Mouse (Mus musculus) midbrain, embryonic 16.5 days (tissue): ENCODE data around the gene Olfr399. TPM values are rescaled to one million over a fixed set of nuclear protein-coding genes. Genes with fewer than 3 reads are reported as not detected.

Experiments
- ATAC-seq: fragments of 200-750 bp; cut with Nextera tagmentation; 2 replicates; pipeline ENCODE4 v1.8.0; 2017; ENCODE audit warnings: moderate TSS enrichment
- H3K27ac ChIP-seq: fragments of 300-500 bp; sonication (generic); 2 replicates; pipeline ENCODE4 v1.5.1; 2014; ENCODE audit warnings: mild to moderate bottlenecking, low read length, mixed read lengths
- H3K27me3 ChIP-seq: fragments of 300-500 bp; sonication (generic); 2 replicates; pipeline ENCODE4 v1.6.1; 2014; ENCODE audit warnings: low read depth, low read length, mixed read lengths; ENCODE audit not compliant: control insufficient read depth, insufficient read depth
- H3K36me3 ChIP-seq: fragments of 300-500 bp; sonication (generic); 2 replicates; pipeline ENCODE4 v1.6.1; 2014; ENCODE audit warnings: mild to moderate bottlenecking, low read length, moderate library complexity, mixed read lengths; ENCODE audit not compliant: control insufficient read depth, insufficient read depth
- H3K4me1 ChIP-seq: fragments of 300-500 bp; sonication (generic); 2 replicates; pipeline ENCODE4 v1.6.1; 2014; ENCODE audit warnings: mild to moderate bottlenecking, low read length, mixed read lengths; ENCODE audit not compliant: control insufficient read depth, insufficient read depth
- H3K4me2 ChIP-seq: fragments of 300-500 bp; sonication (generic); 2 replicates; pipeline ENCODE4 v1.6.1; 2014; ENCODE audit warnings: mild to moderate bottlenecking, low read length, mixed read lengths
- H3K4me3 ChIP-seq: fragments of 300-500 bp; sonication (generic); 2 replicates; pipeline ENCODE4 v1.5.1; 2014; ENCODE audit warnings: low read depth, mild to moderate bottlenecking, low read length, moderate library complexity, mixed read lengths
- H3K9ac ChIP-seq: fragments of 300-500 bp; sonication (generic); 2 replicates; pipeline ENCODE4 v1.6.1; 2014; ENCODE audit warnings: low read depth, low read length, mixed read lengths
- H3K9me3 ChIP-seq: fragments of 300-500 bp; sonication (generic); replicated peaks from 2 replicates; pipeline ENCODE4 v1.6.1; 2014; ENCODE audit warnings: mild to moderate bottlenecking, low read length, mixed read lengths; ENCODE audit not compliant: control insufficient read depth, poor library complexity, severe bottlenecking
- WGBS: fragments of 180-500 bp; shearing (Covaris S2); extraction: QIAGEN DNeasy Blood & Tissue Kit; methylation state at CpG from one replicate; pipeline ENCODE4 v1.1.7; 2014; 5-methylcytosine and 5-hydroxymethylcytosine counted together
- polyA plus RNA-seq: library from polyadenylated mRNA; unstranded; fragments of >200 nt; fragmentation: Nextera tagmentation; extraction: Ambion mirVana; gene quantifications from 2 replicates; pipeline ENCODE4 v1.2.1, GENCODE M21; 2015

The Olfr399 gene
- polyA plus RNA-seq: not detected in 2 replicates

- no peak within 1 kb of the TSS for H3K27ac ChIP-seq
- no peaks in the 10 kb centered on the region for H3K4me1 ChIP-seq
- H3K9me3 ChIP-seq: peaks cover 15% of the 10 kb centered on the region; the same call in 1 of the 2 replicates
- no peak within 1 kb of the TSS for H3K4me2 ChIP-seq
- no peaks in the 10 kb centered on the region for H3K27me3 ChIP-seq
- no peak for ATAC-seq
- H3K9ac ChIP-seq: no peak within 1 kb of the TSS
- no peak within 1 kb of the TSS for H3K4me3 ChIP-seq
- WGBS: 83% methylated on average over 2 of the region's 2 CpGs
- no peaks in the 10 kb centered on the region for H3K36me3 ChIP-seq
Measured at GRCm38 (mm10) chr11:74056451-74056850, at the start of gene Olfr399, which contains the start of gene Olfr139. TSS of gene Olfr399 (minus strand) at chr11:74056615. TSS of gene Olfr139 (minus strand) at chr11:74056551.

- H3K4me1 ChIP-seq: no peaks in the 10 kb centered on the region
- no peaks in the 10 kb centered on the region for H3K36me3 ChIP-seq
- H3K27ac ChIP-seq: no peak overlapping the region
- H3K9me3 ChIP-seq: peaks cover 7% of the 10 kb centered on the region; the same call in 1 of the 2 replicates
- no peak overlapping the region for H3K9ac ChIP-seq
- 48% methylated on average over 5 of the region's 5 CpGs for WGBS
- no peak overlapping the region for H3K4me3 ChIP-seq
- no peaks in the 10 kb centered on the region for H3K27me3 ChIP-seq
- ATAC-seq: no peak
- no peak overlapping the region for H3K4me2 ChIP-seq
Measured at GRCm38 (mm10) chr11:74105066-74105465, 48.7 kb upstream of the Olfr399 start.

- ATAC-seq: no peak
- Histone ChIP-seq H3K9me3 (0 out of 2 replicates have a peak, but pooled peaks cover 2% of the 10 kb centered on the region), H3K4me1 (no peaks in the 10 kb centered on the region)
Measured at GRCm38 (mm10) chr11:74101507-74101906, 45.1 kb upstream of the Olfr399 start.

GRCm38 (mm10) chr11:74100724-74101123 is 44.3 kb upstream of the Olfr399 start:
- H3K9me3 ChIP-seq: 0 out of 2 replicates have a peak, but pooled peaks cover 2% of the 10 kb centered on the region
- no peaks in the 10 kb centered on the region for H3K27me3 ChIP-seq
- no peak overlapping the region for H3K9ac ChIP-seq
- ATAC-seq: no peak
- H3K36me3 ChIP-seq: no peaks in the 10 kb centered on the region
- H3K27ac ChIP-seq: no peak overlapping the region
- 76% methylated on average over 2 of the region's 2 CpGs for WGBS
- no peak overlapping the region for H3K4me2 ChIP-seq
- H3K4me3 ChIP-seq: no peak overlapping the region
- no peaks in the 10 kb centered on the region for H3K4me1 ChIP-seq

More at GRCm38 (mm10) chr11:74101507-74101906, 45.1 kb upstream of the Olfr399 start:
- WGBS: 52% methylated on average over 2 of the region's 2 CpGs
- H3K9ac ChIP-seq: no peak overlapping the region
- H3K4me3 ChIP-seq: no peak overlapping the region
- H3K4me2 ChIP-seq: no peak overlapping the region
- H3K27ac ChIP-seq: no peak overlapping the region
- no peaks in the 10 kb centered on the region for H3K36me3 ChIP-seq
- H3K27me3 ChIP-seq: no peaks in the 10 kb centered on the region

GRCm38 (mm10) chr11:74069655-74070054 is 13.2 kb upstream of the Olfr399 start, which contains the start of gene Zfp616:
TSS of gene Zfp616 (plus strand) at chr11:74069955.
- 92% methylated on average over 1 of the region's 1 CpGs for WGBS
- Histone ChIP-seq H3K9me3 (peaks cover 8% of the 10 kb centered on the region), H3K27me3 (no peaks in the 10 kb centered on the region), H3K36me3 (no peaks in the 10 kb centered on the region), H3K4me1 (no peaks in the 10 kb centered on the region), H3K4me3 (no peak within 1 kb of the TSS), H3K9ac (no peak within 1 kb of the TSS), H3K4me2 (no peak within 1 kb of the TSS), H3K27ac (no peak within 1 kb of the TSS)
- ATAC-seq: no peak

- Histone ChIP-seq H3K9me3 (peaks cover 15% of the 10 kb centered on the region; the same call in 1 of the 2 replicates), H3K4me1 (no peaks in the 10 kb centered on the region), H3K9ac (no peak overlapping the region), H3K4me2 (no peak overlapping the region), H3K27ac (no peak overlapping the region), H3K36me3 (no peaks in the 10 kb centered on the region), H3K4me3 (no peak overlapping the region), H3K27me3 (no peaks in the 10 kb centered on the region)
- WGBS: 64% methylated on average over 3 of the region's 3 CpGs
- no peak for ATAC-seq
Measured at GRCm38 (mm10) chr11:74051347-74051746, 5.1 kb downstream of the Olfr399 start.

Other genes with a start within 250 kb of the Olfr399 start
- gene Olfr392, start 239.6 kb downstream of the Olfr399 start, polyA plus RNA-seq: not detected in 2 replicates
- not detected in 2 replicates for gene Olfr393, start 205.2 kb downstream of the Olfr399 start, polyA plus RNA-seq
- not detected in 2 replicates for gene Olfr394, start 165.8 kb downstream of the Olfr399 start, polyA plus RNA-seq
- gene Olfr395, start 147.3 kb downstream of the Olfr399 start, polyA plus RNA-seq: not detected in 2 replicates
- not detected in 2 replicates for gene Olfr23, start 119.9 kb downstream of the Olfr399 start, polyA plus RNA-seq
- gene Olfr397, start 95.8 kb downstream of the Olfr399 start, polyA plus RNA-seq: not detected in 2 replicates
- gene Olfr398, start 66.2 kb downstream of the Olfr399 start, polyA plus RNA-seq: not detected in 2 replicates
- gene Olfr139, start 64 bp downstream of the Olfr399 start, polyA plus RNA-seq: not detected in 2 replicates
- gene Zfp616, start 13.3 kb upstream of the Olfr399 start, polyA plus RNA-seq: not detected in 2 replicates
- not detected in 2 replicates for gene Olfr401, start 57.1 kb upstream of the Olfr399 start, polyA plus RNA-seq
- gene Olfr402, start 96.9 kb upstream of the Olfr399 start, polyA plus RNA-seq: not detected in 2 replicates
- gene Olfr403, start 129.6 kb upstream of the Olfr399 start, polyA plus RNA-seq: not detected in 2 replicates
- not detected in 2 replicates for gene Olfr43, start 154.8 kb upstream of the Olfr399 start, polyA plus RNA-seq
- gene Olfr406, start 203.2 kb upstream of the Olfr399 start, polyA plus RNA-seq: not detected in 2 replicates
- not detected in 2 replicates for gene Olfr59, start 227.1 kb upstream of the Olfr399 start, polyA plus RNA-seq